Mouse (Mus musculus) left cerebral cortex, adult 9 months (tissue): ENCODE measurements at regions not wholly inside any gene's neighbourhood (a gene's known extent, or its start where the extent isn't known, plus 50 kb on each side); places are given as distances from the start of the nearest gene placed in this dataset.

Experiments
- DNase-seq, 2 experiments: peaks; one replicate each; pipeline ENCODE4 v3.0.0; 2022; ENCODE audit warnings: low spot score in 2 of 2

- no peak for DNase-seq
Measured at GRCm38 (mm10) chr13:44339061-44339741, 390.1 kb upstream of the Jarid2 start.

- DNase-seq, result no peak
Measured at GRCm38 (mm10) chr13:44345094-44345493, 384.2 kb upstream of the Jarid2 start.

GRCm38 (mm10) chr13:44346636-44347035 is 382.6 kb upstream of the Jarid2 start:
- DNase-seq, result no peak

GRCm38 (mm10) chr13:44347662-44348061 is 381.6 kb upstream of the Jarid2 start:
- DNase-seq, result no peak

- DNase-seq, result no peak
Measured at GRCm38 (mm10) chr13:44353899-44354298, 375.4 kb upstream of the Jarid2 start.

GRCm38 (mm10) chr13:44355771-44356221 is 373.5 kb upstream of the Jarid2 start:
- DNase-seq, result no peak

- DNase-seq, result no peak
Measured at GRCm38 (mm10) chr13:44356981-44357380, 372.3 kb upstream of the Jarid2 start.

GRCm38 (mm10) chr13:44359344-44359743 is 369.9 kb upstream of the Jarid2 start:
- DNase-seq, result no peak

- no peak for DNase-seq
Measured at GRCm38 (mm10) chr13:44360016-44360415, 369.3 kb upstream of the Jarid2 start.

GRCm38 (mm10) chr13:44360725-44361290 is 368.5 kb upstream of the Jarid2 start:
- no peak for DNase-seq

- no peak for DNase-seq
Measured at GRCm38 (mm10) chr13:44362293-44363005, 366.8 kb upstream of the Jarid2 start.

GRCm38 (mm10) chr13:44363016-44363415 is 366.3 kb upstream of the Jarid2 start:
- no peak for DNase-seq

- no peak for DNase-seq
Measured at GRCm38 (mm10) chr13:44369301-44369700, 360.0 kb upstream of the Jarid2 start.

GRCm38 (mm10) chr13:44372361-44372877 is 356.9 kb upstream of the Jarid2 start:
- no peak for DNase-seq

GRCm38 (mm10) chr13:44375476-44376159 is 353.7 kb upstream of the Jarid2 start:
- no peak for DNase-seq

- no peak for DNase-seq
Measured at GRCm38 (mm10) chr13:44376160-44376488, 353.1 kb upstream of the Jarid2 start.

- DNase-seq, result no peak
Measured at GRCm38 (mm10) chr13:44381721-44382450, 347.4 kb upstream of the Jarid2 start.

GRCm38 (mm10) chr13:44383322-44383721 is 346.0 kb upstream of the Jarid2 start:
- DNase-seq, result no peak

- DNase-seq, result no peak
Measured at GRCm38 (mm10) chr13:44386767-44387166, 342.5 kb upstream of the Jarid2 start.

- no peak for DNase-seq
Measured at GRCm38 (mm10) chr13:44389696-44390095, 339.6 kb upstream of the Jarid2 start.

GRCm38 (mm10) chr13:44390666-44391390 is 338.4 kb upstream of the Jarid2 start:
- DNase-seq, result no peak
